12 mouse cellular contexts compared by ENCODE assay signal in the genomic region with DNA sequence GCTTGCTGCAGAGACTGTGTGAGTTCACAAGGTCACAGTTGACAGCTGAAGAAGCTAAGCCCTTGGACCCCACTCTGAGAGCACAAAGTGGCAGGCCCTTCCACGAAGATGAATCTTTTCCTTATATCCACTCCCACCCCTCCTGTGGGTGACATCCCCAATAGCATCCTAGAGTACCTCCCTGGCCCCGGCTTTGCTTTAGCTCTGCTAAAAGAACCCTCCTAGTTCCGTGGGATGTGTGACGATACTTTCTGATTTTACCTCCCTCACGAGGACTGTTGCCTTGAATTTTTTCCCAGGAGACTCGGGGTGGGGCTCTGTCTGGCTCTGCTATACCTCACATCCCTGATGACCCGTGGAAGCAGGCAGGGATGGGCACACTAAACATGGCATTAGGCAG.
"Had no signal": no experiment of that assay in that cellular context is flagged by ENCODE, and none has a peak within 500 bp of the region (broad histone marks: within the 10 kb centered on the region; RNA-seq: fewer than 3 reads in every experiment).

No protein-coding gene starts in this region.

- H3K4me3 ChIP-seq: liver, embryonic 15.5 days; lung, embryonic 15.5 days; megakaryocyte, embryonic 14.5 days; midbrain, embryonic 13.5 days; midbrain, embryonic 15.5 days; neural tube, embryonic 12.5 days; stomach, embryonic 15.5 days had no signal

- H3K27me3 ChIP-seq: liver, embryonic 15.5 days; lung, embryonic 15.5 days; megakaryocyte, embryonic 14.5 days; midbrain, embryonic 13.5 days; midbrain, embryonic 15.5 days; neural tube, embryonic 12.5 days; stomach, embryonic 15.5 days had no signal

- H3K9me3 ChIP-seq: liver, embryonic 15.5 days; lung, embryonic 15.5 days; midbrain, embryonic 13.5 days; midbrain, embryonic 15.5 days; stomach, embryonic 15.5 days had no signal

- H3K4me1 ChIP-seq: liver, embryonic 15.5 days; lung, embryonic 15.5 days; megakaryocyte, embryonic 14.5 days; midbrain, embryonic 13.5 days; midbrain, embryonic 15.5 days; neural tube, embryonic 12.5 days; stomach, embryonic 15.5 days had no signal

- H3K27ac ChIP-seq: liver, embryonic 15.5 days; lung, embryonic 15.5 days; macrophage; midbrain, embryonic 13.5 days; midbrain, embryonic 15.5 days; neural tube, embryonic 12.5 days; stomach, embryonic 15.5 days; stomach, postnatal 0 days had no signal

- ATAC-seq: liver, postnatal 0 days; lung, postnatal 0 days; midbrain, embryonic 13.5 days; midbrain, embryonic 15.5 days had no signal

- H3K36me3 ChIP-seq: liver, embryonic 15.5 days; lung, embryonic 15.5 days; midbrain, embryonic 13.5 days; midbrain, embryonic 15.5 days; neural tube, embryonic 12.5 days; stomach, embryonic 15.5 days had no signal

- DNase-seq: liver, postnatal 0 days; right cerebral cortex, postnatal 14 days had no signal
